Mouse (Mus musculus): ENCODE results near the gene Gm20388.

GRCm38 (mm10) chr8:123741232-123741631, 3830.6 kb downstream of the Gm20388 start:
- TF ChIP-seq POLR2A (IDR thresholded peaks at IDR 0.05; ENCODE audit: borderline replicate concordance, insufficient read depth, low read length) (no peak), CTCF (IDR thresholded peaks at IDR 0.05; ENCODE audit: borderline replicate concordance, insufficient read depth, low read depth, low read length) (no peak)
